Mouse (Mus musculus) erythroblast, embryonic 14.5 days (primary cell): ENCODE data around the gene 4930442H23Rik.

Source experiments
- GATA1 ChIP-seq: IDR thresholded peaks from 2 replicates; pipeline ENCODE4 v1.6.1; 2012; ENCODE audit warnings: low read length, inconsistent platforms, mixed read lengths
- TAL1 ChIP-seq: IDR thresholded peaks from 3 replicates; pipeline ENCODE4 v1.6.1; 2012; ENCODE audit warnings: low read length, inconsistent platforms, mixed read lengths

- TF ChIP-seq GATA1 (no peak), TAL1 (no peak)
Observed at GRCm38 (mm10) chr10:81143157-81143633, 40.5 kb downstream of the 4930442H23Rik start.
